Mouse (Mus musculus): ENCODE measurements around the gene Pygo1. TPM values are rescaled to one million over a fixed set of nuclear protein-coding genes. Genes with fewer than 3 reads are reported as not detected.

Pygo1 gene
- polyA plus RNA-seq, 1 experiment from 2014 or later = 11.4 TPM

DNA sequence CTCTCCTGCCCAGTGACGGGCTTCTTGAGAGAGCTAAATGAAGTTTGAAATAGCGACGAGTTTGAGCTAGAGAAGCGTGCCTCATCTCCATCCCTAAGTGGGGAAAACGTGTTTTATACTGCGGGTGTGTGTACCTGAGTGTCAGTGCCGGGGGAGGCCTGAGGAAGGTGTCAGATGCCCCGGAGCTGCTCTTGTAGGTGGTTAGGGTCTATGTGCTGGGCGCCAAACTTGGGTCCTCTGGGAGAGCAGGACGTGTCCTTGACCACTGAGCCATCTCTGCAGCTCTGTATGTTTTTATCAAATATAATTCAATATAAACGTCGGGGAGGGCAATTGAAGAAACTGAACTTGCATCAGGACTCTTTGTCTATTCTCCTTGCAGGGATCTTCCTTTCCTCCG is 18.8 kb downstream of the Pygo1 start:
- DNase-seq (ENCODE audit: low spot score) (no peak), ATAC-seq (ENCODE audit: insufficient number of reproducible peaks, low FRiP score, low TSS enrichment, low read depth) (no peak)
- Histone ChIP-seq H3K9me3 (ENCODE audit: control insufficient read depth, low read length) (peaks cover 4% of the 10 kb centered on the region; the same call in 1 of the 2 replicates), H3K4me1 (ENCODE audit: control insufficient read depth, insufficient read depth, low read length) (no peaks in the 10 kb centered on the region), H3K27ac (replicated peaks; ENCODE audit: low read depth, low read length) (no peak overlapping the region), H3K4me3 (ENCODE audit: low read depth, low read length) (no peak overlapping the region), H3K4me2 (ENCODE audit: low read depth, severe bottlenecking) (no peak overlapping the region), H3K9ac (ENCODE audit: low read length) (no peak overlapping the region), H3K36me3 (ENCODE audit: control insufficient read depth, insufficient read depth, low read length) (peaks cover 8% of the 10 kb centered on the region; the same call in 1 of the 2 replicates), H3K27me3 (ENCODE audit: control insufficient read depth, insufficient read depth, low read length) (no peaks in the 10 kb centered on the region)
- 91% methylated on average over 13 of the region's 13 CpGs for WGBS

DNA sequence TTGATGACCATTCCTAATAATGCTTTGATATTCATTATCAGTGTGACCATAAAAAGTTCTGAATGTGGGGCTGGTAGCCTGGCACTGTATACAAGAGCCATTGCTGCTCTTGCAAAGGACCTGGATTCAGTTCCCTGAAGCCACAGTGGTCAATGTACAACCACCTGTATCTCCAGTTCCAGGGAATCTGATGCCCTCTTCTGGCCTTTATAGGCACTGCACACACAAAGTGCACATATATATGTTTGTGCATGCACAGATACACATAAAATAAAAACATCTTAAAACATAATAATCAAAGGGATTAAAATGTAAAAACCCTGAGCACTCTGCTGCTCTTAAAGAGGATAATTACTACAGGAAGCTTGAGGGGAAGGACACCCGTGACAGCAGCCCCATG is 21.6 kb downstream of the Pygo1 start:
- DNase-seq (ENCODE audit: low spot score) = no peak
- no peak overlapping the region for H3K27ac ChIP-seq (replicated peaks; ENCODE audit: low read depth, low read length)
- 98% methylated on average over 1 of the region's 1 CpGs for WGBS
- H3K4me1 ChIP-seq (ENCODE audit: control insufficient read depth, insufficient read depth, low read length) = 0 out of 2 replicates have a peak, but pooled peaks cover 2% of the 10 kb centered on the region
- no peak overlapping the region for H3K4me2 ChIP-seq (ENCODE audit: low read depth, severe bottlenecking)
- ATAC-seq (ENCODE audit: insufficient number of reproducible peaks, low FRiP score, low TSS enrichment, low read depth) = no peak
- H3K9me3 ChIP-seq (ENCODE audit: control insufficient read depth, low read length) = peaks cover 4% of the 10 kb centered on the region; the same call in 1 of the 2 replicates
- no peak overlapping the region for H3K4me3 ChIP-seq (ENCODE audit: low read depth, low read length)
- peaks cover 8% of the 10 kb centered on the region; the same call in 1 of the 2 replicates for H3K36me3 ChIP-seq (ENCODE audit: control insufficient read depth, insufficient read depth, low read length)
- H3K9ac ChIP-seq (ENCODE audit: low read length) = no peak overlapping the region
- H3K27me3 ChIP-seq (ENCODE audit: control insufficient read depth, insufficient read depth, low read length) = no peaks in the 10 kb centered on the region

GRCm38 (mm10) chr9:72949572-72949971 is 24.1 kb downstream of the Pygo1 start:
- ATAC-seq (ENCODE audit: insufficient number of reproducible peaks, low FRiP score, low TSS enrichment, low read depth) = peak; percentile 62; the same call in 1 of the 2 replicates
- Histone ChIP-seq H3K36me3 (ENCODE audit: control insufficient read depth, insufficient read depth, low read length) (peaks cover 8% of the 10 kb centered on the region; the same call in 1 of the 2 replicates), H3K4me2 (ENCODE audit: low read depth, severe bottlenecking) (no peak overlapping the region), H3K4me1 (ENCODE audit: control insufficient read depth, insufficient read depth, low read length) (0 out of 2 replicates have a peak, but pooled peaks cover 2% of the 10 kb centered on the region), H3K9ac (ENCODE audit: low read length) (no peak overlapping the region; the same call in 1 of the 2 replicates), H3K9me3 (ENCODE audit: control insufficient read depth, low read length) (peaks cover 4% of the 10 kb centered on the region; the same call in 1 of the 2 replicates), H3K4me3 (ENCODE audit: low read depth, low read length) (no peak overlapping the region), H3K27me3 (ENCODE audit: control insufficient read depth, insufficient read depth, low read length) (no peaks in the 10 kb centered on the region), H3K27ac (replicated peaks; ENCODE audit: low read depth, low read length) (no peak overlapping the region)
- 63% methylated on average over 7 of the region's 7 CpGs for WGBS
- peak; percentile 40 for DNase-seq (ENCODE audit: low spot score)

DNA sequence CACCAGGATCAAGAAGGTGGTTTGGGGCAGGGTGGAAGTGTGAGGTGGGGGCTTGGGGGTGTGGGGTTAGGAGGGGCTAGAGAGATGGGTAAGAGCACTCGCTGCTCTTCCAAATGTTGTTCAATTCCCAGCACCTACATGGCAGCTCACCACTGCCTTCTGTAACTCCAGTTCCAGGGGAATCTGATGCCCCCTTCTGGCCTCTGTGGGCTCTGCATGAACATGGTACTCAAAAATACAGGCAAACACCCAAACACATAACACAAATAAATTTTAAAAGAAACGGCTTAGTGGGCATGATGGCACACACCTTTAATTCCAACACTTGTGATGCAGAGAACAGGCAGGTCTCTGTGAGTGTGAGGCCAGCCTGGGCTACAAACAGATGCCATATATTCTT is 29.3 kb downstream of the Pygo1 start:
- Histone ChIP-seq H3K4me2 (ENCODE audit: low read depth, severe bottlenecking) (no peak overlapping the region), H3K9ac (ENCODE audit: low read length) (no peak overlapping the region), H3K9me3 (ENCODE audit: control insufficient read depth, low read length) (no peaks in the 10 kb centered on the region), H3K4me3 (ENCODE audit: low read depth, low read length) (no peak overlapping the region), H3K27ac (replicated peaks; ENCODE audit: low read depth, low read length) (no peak overlapping the region), H3K27me3 (ENCODE audit: control insufficient read depth, insufficient read depth, low read length) (no peaks in the 10 kb centered on the region), H3K4me1 (ENCODE audit: control insufficient read depth, insufficient read depth, low read length) (peaks cover 2% of the 10 kb centered on the region; the same call in 1 of the 2 replicates), H3K36me3 (ENCODE audit: control insufficient read depth, insufficient read depth, low read length) (no peaks in the 10 kb centered on the region)
- ATAC-seq (ENCODE audit: insufficient number of reproducible peaks, low FRiP score, low TSS enrichment, low read depth) = no peak
- DNase-seq (ENCODE audit: low spot score) = peak; percentile 68
- 46% methylated on average over 2 of the region's 2 CpGs for WGBS

- H3K4me1 ChIP-seq (ENCODE audit: control insufficient read depth, insufficient read depth, low read length) = peaks cover 2% of the 10 kb centered on the region; the same call in 1 of the 2 replicates
- no peaks in the 10 kb centered on the region for H3K9me3 ChIP-seq (ENCODE audit: control insufficient read depth, low read length)
- 9% methylated on average over 1 of the region's 1 CpGs for WGBS
- H3K27me3 ChIP-seq (ENCODE audit: control insufficient read depth, insufficient read depth, low read length) = no peaks in the 10 kb centered on the region
- H3K4me2 ChIP-seq (ENCODE audit: low read depth, severe bottlenecking) = no peak overlapping the region
- H3K9ac ChIP-seq (ENCODE audit: low read length) = no peak overlapping the region
- DNase-seq (ENCODE audit: low spot score) = peak; percentile 63
- H3K27ac ChIP-seq (replicated peaks; ENCODE audit: low read depth, low read length) = no peak overlapping the region
- H3K4me3 ChIP-seq (ENCODE audit: low read depth, low read length) = no peak overlapping the region
- ATAC-seq (ENCODE audit: insufficient number of reproducible peaks, low FRiP score, low TSS enrichment, low read depth) = no peak
- no peaks in the 10 kb centered on the region for H3K36me3 ChIP-seq (ENCODE audit: control insufficient read depth, insufficient read depth, low read length)
Measured at GRCm38 (mm10) chr9:72955546-72955945, 30.1 kb downstream of the Pygo1 start.

DNA sequence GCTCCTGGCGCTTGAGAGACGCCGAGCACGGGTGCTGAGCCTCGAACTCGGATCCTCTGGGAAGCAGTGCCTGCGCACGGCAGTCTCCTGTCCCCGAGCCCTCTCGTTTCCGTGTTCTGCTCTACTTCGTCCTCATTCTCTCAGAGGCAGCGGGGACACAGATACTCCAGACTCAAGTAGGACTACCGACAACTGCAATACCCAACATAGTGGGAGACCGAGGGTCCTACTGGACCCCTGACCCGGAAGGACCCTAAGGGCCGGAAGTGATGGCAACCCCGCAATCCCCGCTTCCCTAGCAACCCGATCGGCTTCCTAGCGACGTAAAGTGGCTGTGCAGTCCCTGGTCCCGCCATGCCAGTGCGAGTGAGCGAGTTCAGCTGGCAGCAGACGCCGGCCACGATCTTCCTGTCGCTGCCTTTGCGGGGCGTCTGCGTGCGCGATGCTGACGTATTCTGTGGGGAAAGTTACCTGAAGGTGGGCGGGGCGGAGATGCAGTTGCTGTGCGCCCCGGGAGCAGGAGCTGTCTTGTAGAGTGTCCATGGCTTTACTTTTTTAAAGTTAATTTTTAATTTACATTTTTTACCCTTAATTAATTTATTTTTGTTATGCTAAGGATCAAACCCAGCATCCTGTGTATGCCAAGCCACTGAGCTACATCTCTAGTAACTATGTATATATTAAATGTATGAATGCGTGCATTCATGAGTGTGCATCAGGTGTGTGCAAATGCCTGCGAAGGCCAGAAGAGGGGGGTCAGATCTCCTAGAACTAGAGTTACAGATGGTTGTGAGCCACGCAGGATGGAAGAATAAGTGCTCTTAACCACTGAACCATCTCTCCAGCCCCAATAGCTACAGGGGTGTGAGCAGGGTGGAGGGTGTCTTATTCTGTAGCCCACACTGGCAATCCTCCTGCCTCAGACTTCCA is 33.3 kb downstream of the Pygo1 start, which contains the start of the genes Dyx1c1 and Gm44503:
TSS of gene Dyx1c1 (plus strand) at position 265 of the 930 bp plus-strand sequence.
TSS of gene Gm44503 (plus strand) at position 332 of the 930 bp plus-strand sequence.
- peak; percentile 92 for ATAC-seq (ENCODE audit: insufficient number of reproducible peaks, low FRiP score, low TSS enrichment, low read depth)
- DNase-seq (ENCODE audit: low spot score) = peak; percentile 89
- peak within 1 kb of the TSS; percentile 54 for H3K9ac ChIP-seq (ENCODE audit: low read length)
- no peaks in the 10 kb centered on the region for H3K36me3 ChIP-seq (ENCODE audit: control insufficient read depth, insufficient read depth, low read length)
- peaks cover 2% of the 10 kb centered on the region; the same call in 1 of the 2 replicates for H3K4me1 ChIP-seq (ENCODE audit: control insufficient read depth, insufficient read depth, low read length)
- H3K27me3 ChIP-seq (ENCODE audit: control insufficient read depth, insufficient read depth, low read length) = no peaks in the 10 kb centered on the region
- H3K9me3 ChIP-seq (ENCODE audit: control insufficient read depth, low read length) = no peaks in the 10 kb centered on the region
- 2% methylated on average over 43 of the region's 43 CpGs for WGBS
- peak within 1 kb of the TSS; percentile 57 for H3K4me3 ChIP-seq (ENCODE audit: low read depth, low read length)
- H3K4me2 ChIP-seq (ENCODE audit: low read depth, severe bottlenecking) = peak within 1 kb of the TSS; percentile 59
- no peak within 1 kb of the TSS; the same call in 1 of the 2 replicates for H3K27ac ChIP-seq (replicated peaks; ENCODE audit: low read depth, low read length)

DNA sequence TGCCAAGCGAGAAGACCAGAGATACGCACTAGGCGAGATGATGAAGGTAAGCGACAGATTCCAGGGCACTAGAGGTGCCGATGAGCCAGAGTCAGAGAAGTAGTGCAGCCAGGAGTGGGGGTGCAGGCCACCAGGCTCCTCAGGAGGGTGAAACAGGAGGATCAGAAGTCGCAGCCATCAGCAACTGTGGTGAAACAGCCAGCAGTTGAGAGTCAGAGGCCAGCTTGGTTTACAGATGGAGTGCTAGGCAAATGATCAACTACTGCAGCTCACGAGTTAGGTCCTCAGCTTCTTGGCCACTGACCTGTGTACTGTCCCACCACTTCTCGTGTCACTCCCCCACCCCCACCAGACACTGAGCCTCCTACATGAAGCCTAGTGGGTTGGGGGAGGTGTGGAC is 35.9 kb downstream of the Pygo1 start:
- DNase-seq (ENCODE audit: low spot score) = no peak
- Histone ChIP-seq H3K27me3 (ENCODE audit: control insufficient read depth, insufficient read depth, low read length) (no peaks in the 10 kb centered on the region), H3K4me1 (ENCODE audit: control insufficient read depth, insufficient read depth, low read length) (peaks cover 2% of the 10 kb centered on the region; the same call in 1 of the 2 replicates), H3K27ac (replicated peaks; ENCODE audit: low read depth, low read length) (no peak overlapping the region), H3K36me3 (ENCODE audit: control insufficient read depth, insufficient read depth, low read length) (no peaks in the 10 kb centered on the region), H3K4me3 (ENCODE audit: low read depth, low read length) (no peak overlapping the region), H3K9me3 (ENCODE audit: control insufficient read depth, low read length) (no peaks in the 10 kb centered on the region), H3K4me2 (ENCODE audit: low read depth, severe bottlenecking) (no peak overlapping the region), H3K9ac (ENCODE audit: low read length) (no peak overlapping the region)
- ATAC-seq (ENCODE audit: insufficient number of reproducible peaks, low FRiP score, low TSS enrichment, low read depth) = no peak
- WGBS = 66% methylated on average over 8 of the region's 8 CpGs

DNA sequence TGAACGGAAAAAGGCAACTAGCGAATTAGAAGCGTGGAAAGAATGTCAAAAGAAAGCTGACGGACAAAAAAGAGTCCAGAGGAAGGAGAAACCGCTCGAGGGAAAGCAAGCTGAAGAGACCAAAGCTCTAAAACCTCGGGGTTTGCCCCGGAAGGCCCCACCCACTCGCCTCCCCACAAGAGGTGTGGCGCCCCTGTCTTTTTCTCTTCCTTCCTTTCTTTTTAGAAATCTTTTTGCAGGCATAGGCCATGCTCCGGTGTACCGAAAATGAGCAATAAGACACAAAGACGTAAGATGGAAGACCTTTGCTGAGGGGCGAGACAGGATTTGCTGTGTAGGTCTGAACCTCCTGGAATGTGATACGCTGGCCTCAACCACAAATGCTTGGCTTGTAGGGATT is 36.5 kb downstream of the Pygo1 start:
- DNase-seq (ENCODE audit: low spot score) (no peak), ATAC-seq (ENCODE audit: insufficient number of reproducible peaks, low FRiP score, low TSS enrichment, low read depth) (no peak)
- peaks cover 2% of the 10 kb centered on the region; the same call in 1 of the 2 replicates for H3K4me1 ChIP-seq (ENCODE audit: control insufficient read depth, insufficient read depth, low read length)
- no peaks in the 10 kb centered on the region for H3K9me3 ChIP-seq (ENCODE audit: control insufficient read depth, low read length)
- no peak overlapping the region for H3K27ac ChIP-seq (replicated peaks; ENCODE audit: low read depth, low read length)
- no peak overlapping the region for H3K4me2 ChIP-seq (ENCODE audit: low read depth, severe bottlenecking)
- no peaks in the 10 kb centered on the region for H3K27me3 ChIP-seq (ENCODE audit: control insufficient read depth, insufficient read depth, low read length)
- H3K36me3 ChIP-seq (ENCODE audit: control insufficient read depth, insufficient read depth, low read length) = no peaks in the 10 kb centered on the region
- WGBS = 84% methylated on average over 15 of the region's 15 CpGs
- H3K9ac ChIP-seq (ENCODE audit: low read length) = no peak overlapping the region
- H3K4me3 ChIP-seq (ENCODE audit: low read depth, low read length) = no peak overlapping the region
